Mouse (Mus musculus) MEL (cell line): ENCODE data around the gene Nkx2-1.

Source experiments
- CTCF ChIP-seq, 3 experiments: IDR thresholded peaks in 2 of 3; conservative IDR thresholded peaks in 1 of 3; 2 replicates each; pipeline ENCODE4 v1.5.1; 2011 to 2012; ENCODE audit warnings: low read length in 3 of 3, low read depth in 2 of 3, mild to moderate bottlenecking in 2 of 3, improper control_type of control experiment in 1 of 3, inconsistent platforms in 1 of 3, mixed read lengths in 1 of 3, moderate library complexity in 1 of 3; ENCODE audit not compliant: control insufficient read depth in 1 of 3, insufficient read depth in 1 of 3, poor library complexity in 1 of 3, severe bottlenecking in 1 of 3
- EP300 ChIP-seq, 2 experiments: IDR thresholded peaks; 2 replicates each; pipeline ENCODE4 v1.6.1; 2011; ENCODE audit warnings: improper control_type of control experiment in 2 of 2, low read length in 2 of 2, low read depth in 1 of 2, mild to moderate bottlenecking in 1 of 2
- GATA1 ChIP-seq: IDR thresholded peaks from 2 replicates; pipeline ENCODE4 v1.6.1; 2011; ENCODE audit warnings: low read depth, low read length, improper control_type of control experiment
- KAT2A ChIP-seq: conservative IDR thresholded peaks from 2 replicates; pipeline ENCODE4 v1.6.1; 2012; ENCODE audit warnings: low read depth, low read length, improper control_type of control experiment, inconsistent platforms
- MAX ChIP-seq: IDR thresholded peaks from 2 replicates; pipeline ENCODE4 v1.6.1; 2011; ENCODE audit warnings: low read length, improper control_type of control experiment
- MEF2A ChIP-seq: IDR thresholded peaks from 2 replicates; pipeline ENCODE4 v1.6.1; 2014; ENCODE audit warnings: low read depth, mild to moderate bottlenecking, inconsistent platforms, low read length, improper control_type of control experiment; ENCODE audit not compliant: poor library complexity, insufficient replicate concordance, severe bottlenecking; ENCODE audit errors: extremely low read depth
- MXI1 ChIP-seq: IDR thresholded peaks from 2 replicates; pipeline ENCODE4 v1.6.1; 2011; ENCODE audit warnings: mild to moderate bottlenecking, low read depth, low read length, improper control_type of control experiment
- NELFE ChIP-seq: IDR thresholded peaks from 2 replicates; pipeline ENCODE4 v1.6.1; 2011; ENCODE audit warnings: low read depth, low read length, improper control_type of control experiment
- NRF1 ChIP-seq: IDR thresholded peaks from 2 replicates; pipeline ENCODE4 v1.6.1; 2014; ENCODE audit warnings: low read depth, mild to moderate bottlenecking, inconsistent platforms, low read length, improper control_type of control experiment, moderate library complexity; ENCODE audit not compliant: poor library complexity, insufficient read depth, severe bottlenecking
- POLR2A ChIP-seq, 2 experiments: IDR thresholded peaks; 2 replicates each; pipeline ENCODE4 v1.6.1; 2011 to 2012; ENCODE audit warnings: low read length in 2 of 2, mild to moderate bottlenecking in 2 of 2, control low read depth in 1 of 2, improper control_type of control experiment in 1 of 2, low read depth in 1 of 2, moderate library complexity in 1 of 2; ENCODE audit not compliant: control insufficient read depth in 1 of 2, insufficient read depth in 1 of 2, poor library complexity in 1 of 2
- POLR2AphosphoS2 ChIP-seq: IDR thresholded peaks from 2 replicates; pipeline ENCODE4 v1.6.1; 2011; ENCODE audit warnings: low read length, improper control_type of control experiment
- USF1 ChIP-seq: IDR thresholded peaks from 2 replicates; pipeline ENCODE4 v1.6.1; 2014; ENCODE audit warnings: low read depth, mild to moderate bottlenecking, inconsistent platforms, low read length, improper control_type of control experiment, moderate library complexity
- ZKSCAN1 ChIP-seq: IDR thresholded peaks from 2 replicates; pipeline ENCODE4 v1.6.1; 2012; ENCODE audit warnings: low read depth, mild to moderate bottlenecking, inconsistent platforms, low read length, improper control_type of control experiment, moderate library complexity
- ZNF384 ChIP-seq: IDR thresholded peaks from 2 replicates; pipeline ENCODE4 v1.6.1; 2012; ENCODE audit warnings: low read depth, mild to moderate bottlenecking, inconsistent platforms, low read length, improper control_type of control experiment

GRCm38 (mm10) chr12:56532986-56533495 is 3.7 kb downstream of the Nkx2-1 start:
- TF ChIP-seq POLR2A (IDR thresholded peaks at IDR 0.05; ENCODE audit: control insufficient read depth in 1 of 2, insufficient read depth in 1 of 2, low read depth in 1 of 2, low read length in 2 of 2, poor library complexity in 1 of 2) (no peak), CTCF (IDR thresholded peaks at IDR 0.05 in 2 of 3, conservative IDR thresholded peaks at IDR 0.05 in 1 of 3; ENCODE audit: control insufficient read depth in 1 of 3, insufficient read depth in 1 of 3, low read depth in 2 of 3, low read length in 3 of 3, poor library complexity in 1 of 3, severe bottlenecking in 1 of 3) (no peak), NRF1 (no peak), ZKSCAN1 (no peak), MXI1 (no peak), POLR2AphosphoS2 (no peak), MEF2A (no peak), NELFE (no peak), EP300 (IDR thresholded peaks at IDR 0.05; ENCODE audit: low read depth in 1 of 2, low read length in 2 of 2) (no peak), KAT2A (no peak), ZNF384 (no peak), GATA1 (no peak), MAX (no peak), USF1 (no peak)
